Mouse (Mus musculus) CH12.LX (cell line): ENCODE measurements around the gene Ctnna2. TPM values are rescaled to one million over a fixed set of nuclear protein-coding genes. Genes with fewer than 3 reads are reported as not detected.

ENCODE experiments used
- DNase-seq: peaks from one replicate; pipeline ENCODE4 v3.0.0-alpha.2; 2013; ENCODE audit errors: extremely low read depth
- H3K27ac ChIP-seq: 2 replicates; pipeline ENCODE4 v1.5.1; 2012; ENCODE audit warnings: low read depth, mild to moderate bottlenecking, control low read depth, moderate library complexity; ENCODE audit not compliant: insufficient read depth
- H3K27me3 ChIP-seq: replicated peaks from 2 replicates; pipeline ENCODE3; 2012; ENCODE audit warnings: inconsistent platforms
- H3K36me3 ChIP-seq, 2 experiments: replicated peaks in 1 of 2; 2 replicates each; pipeline versions ENCODE3 to v1.6.1; 2012; ENCODE audit warnings: inconsistent platforms in 1 of 2, low read length in 1 of 2, mild to moderate bottlenecking in 1 of 2, mixed read lengths in 1 of 2, moderate library complexity in 1 of 2; ENCODE audit not compliant: control insufficient read depth in 1 of 2, insufficient read depth in 1 of 2
- H3K4me1 ChIP-seq, 2 experiments: 2 replicates each; pipeline ENCODE4 v1.6.1; 2012; ENCODE audit warnings: inconsistent platforms in 1 of 2, moderate library complexity in 1 of 2; ENCODE audit not compliant: insufficient read depth in 2 of 2, control insufficient read depth in 1 of 2
- H3K4me2 ChIP-seq: 2 replicates; pipeline ENCODE4 v1.6.1; 2012; ENCODE audit warnings: low read depth, mild to moderate bottlenecking, control low read depth; ENCODE audit not compliant: poor library complexity, insufficient read depth, severe bottlenecking
- H3K4me3 ChIP-seq, 3 experiments: fragments of 150-350 bp in 1 of 3; sonication (generic) in 1 of 3; replicated peaks in 1 of 3; 2 replicates each; pipeline versions ENCODE3 to v1.5.1; 2011 to 2012; ENCODE audit warnings: low read depth in 2 of 3, low read length in 2 of 3, mild to moderate bottlenecking in 2 of 3, moderate library complexity in 2 of 3, control low read depth in 1 of 3, improper control_type of control experiment in 1 of 3, inconsistent platforms in 1 of 3, mixed read lengths in 1 of 3; ENCODE audit not compliant: poor library complexity in 1 of 3
- H3K79me2 ChIP-seq: replicated peaks from 2 replicates; pipeline ENCODE4 v1.6.1; 2012; ENCODE audit warnings: mild to moderate bottlenecking, moderate library complexity; ENCODE audit not compliant: control insufficient read depth, poor library complexity, insufficient read depth, severe bottlenecking; ENCODE audit errors: extremely low read depth
- H3K9ac ChIP-seq: 2 replicates; pipeline ENCODE4 v1.6.1; 2012; ENCODE audit warnings: low read depth, mild to moderate bottlenecking, control low read depth, moderate library complexity; ENCODE audit not compliant: insufficient read depth
- H3K9me3 ChIP-seq: replicated peaks from 2 replicates; pipeline ENCODE3; 2012; ENCODE audit warnings: low read length, inconsistent platforms, mixed read lengths
- BHLHE40 ChIP-seq: IDR thresholded peaks from 2 replicates; pipeline ENCODE4 v1.6.1; 2011; ENCODE audit warnings: mild to moderate bottlenecking, low read depth, low read length, improper control_type of control experiment
- CHD1 ChIP-seq: IDR thresholded peaks from 2 replicates; pipeline ENCODE4 v1.6.1; 2012; ENCODE audit warnings: low read depth, low read length, improper control_type of control experiment, inconsistent platforms
- CHD2 ChIP-seq: IDR thresholded peaks from 2 replicates; pipeline ENCODE4 v1.6.1; 2011; ENCODE audit warnings: low read length, improper control_type of control experiment
- CTCF ChIP-seq, 2 experiments: IDR thresholded peaks in 1 of 2; conservative IDR thresholded peaks in 1 of 2; 2 replicates each; pipeline ENCODE4 v1.5.1; 2011 to 2012; ENCODE audit warnings: low read depth in 2 of 2, low read length in 2 of 2, improper control_type of control experiment in 1 of 2, inconsistent platforms in 1 of 2, mild to moderate bottlenecking in 1 of 2, moderate library complexity in 1 of 2
- EP300 ChIP-seq: IDR thresholded peaks from 2 replicates; pipeline ENCODE4 v1.6.1; 2011; ENCODE audit warnings: low read length, improper control_type of control experiment
- ETS1 ChIP-seq: conservative IDR thresholded peaks from 2 replicates; pipeline ENCODE4 v1.6.1; 2012; ENCODE audit warnings: low read depth, mild to moderate bottlenecking, inconsistent platforms, low read length, improper control_type of control experiment, moderate library complexity
- GABPA ChIP-seq: IDR thresholded peaks from 2 replicates; pipeline ENCODE4 v1.6.1; 2012; ENCODE audit warnings: low read depth, low read length, improper control_type of control experiment, inconsistent platforms; ENCODE audit not compliant: insufficient replicate concordance
- JUN ChIP-seq: IDR thresholded peaks from 2 replicates; pipeline ENCODE4 v1.6.1; 2011; ENCODE audit warnings: low read depth, mild to moderate bottlenecking, low read length, improper control_type of control experiment, moderate library complexity; ENCODE audit not compliant: insufficient read depth
- JUND ChIP-seq: conservative IDR thresholded peaks from 2 replicates; pipeline ENCODE4 v1.6.1; 2011; ENCODE audit warnings: low read depth, low read length, improper control_type of control experiment
- KAT2A ChIP-seq: IDR thresholded peaks from 2 replicates; pipeline ENCODE4 v1.6.1; 2012; ENCODE audit warnings: low read length, improper control_type of control experiment, inconsistent platforms; ENCODE audit not compliant: insufficient replicate concordance
- MAFK ChIP-seq: IDR thresholded peaks from 2 replicates; pipeline ENCODE4 v1.6.1; 2011; ENCODE audit warnings: low read length, improper control_type of control experiment; ENCODE audit not compliant: insufficient replicate concordance
- MAX ChIP-seq: IDR thresholded peaks from 2 replicates; pipeline ENCODE4 v1.6.1; 2011; ENCODE audit warnings: low read length, improper control_type of control experiment
- MEF2A ChIP-seq: IDR thresholded peaks from 2 replicates; pipeline ENCODE4 v1.6.1; 2014; ENCODE audit warnings: low read depth, mild to moderate bottlenecking, inconsistent platforms, low read length, improper control_type of control experiment, borderline replicate concordance
- NRF1 ChIP-seq: IDR thresholded peaks from 2 replicates; pipeline ENCODE4 v1.6.1; 2014; ENCODE audit warnings: low read depth, mild to moderate bottlenecking, inconsistent platforms, low read length, improper control_type of control experiment, moderate library complexity
- PAX5 ChIP-seq: IDR thresholded peaks from 2 replicates; pipeline ENCODE4 v1.6.1; 2012; ENCODE audit warnings: low read length, inconsistent platforms, mixed read lengths
- POLR2A ChIP-seq: IDR thresholded peaks from 2 replicates; pipeline ENCODE4 v1.6.1; 2011; ENCODE audit warnings: low read depth, mild to moderate bottlenecking, improper control_type of control experiment, low read length
- POLR2AphosphoS2 ChIP-seq: IDR thresholded peaks from 2 replicates; pipeline ENCODE4 v1.6.1; 2011; ENCODE audit warnings: low read depth, low read length, improper control_type of control experiment
- RAD21 ChIP-seq: IDR thresholded peaks from 2 replicates; pipeline ENCODE4 v1.6.1; 2011; ENCODE audit warnings: low read depth, mild to moderate bottlenecking, low read length, improper control_type of control experiment, moderate library complexity
- RCOR1 ChIP-seq: conservative IDR thresholded peaks from 2 replicates; pipeline ENCODE4 v1.6.1; 2012; ENCODE audit warnings: low read depth, mild to moderate bottlenecking, inconsistent platforms, low read length, improper control_type of control experiment
- SIN3A ChIP-seq: IDR thresholded peaks from 2 replicates; pipeline ENCODE4 v1.6.1; 2012; ENCODE audit warnings: low read length, improper control_type of control experiment, inconsistent platforms
- USF1 ChIP-seq: IDR thresholded peaks from 2 replicates; pipeline ENCODE4 v1.6.1; 2014; ENCODE audit warnings: low read depth, mild to moderate bottlenecking, inconsistent platforms, low read length, improper control_type of control experiment
- USF2 ChIP-seq: conservative IDR thresholded peaks from 2 replicates; pipeline ENCODE4 v1.6.1; 2011; ENCODE audit warnings: low read depth, low read length, improper control_type of control experiment
- ZC3H11A ChIP-seq: IDR thresholded peaks from 2 replicates; pipeline ENCODE4 v1.6.1; 2012; ENCODE audit warnings: low read depth, mild to moderate bottlenecking, inconsistent platforms, low read length, improper control_type of control experiment
- ZKSCAN1 ChIP-seq: IDR thresholded peaks from 2 replicates; pipeline ENCODE4 v1.6.1; 2012; ENCODE audit warnings: low read depth, inconsistent platforms, low read length, improper control_type of control experiment, borderline replicate concordance
- ZNF384 ChIP-seq: IDR thresholded peaks from 2 replicates; pipeline ENCODE4 v1.6.1; 2012; ENCODE audit warnings: low read depth, low read length, improper control_type of control experiment, inconsistent platforms
- dilution Hi-C: fragments of 300-500 bp; cut with MboI; formaldehyde crosslinking; loops from 2 replicates; pipeline ENCODE4 v1.14.3; 2020; ENCODE audit warnings: low sequenced_read_pairs; ENCODE audit not compliant: extremely low pct_unique_long_range_greater_than_20kb, extremely low pct_ligation_motif_present
- in situ Hi-C: fragments of 300-500 bp; cut with MboI; formaldehyde crosslinking; loops from 3 replicates; pipeline ENCODE4 v1.14.3; 2019; ENCODE audit warnings: low sequenced_read_pairs, low pct_ligation_motif_present, low pct_unique_long_range_greater_than_20kb, mixed read lengths
- polyA plus RNA-seq: library from polyadenylated mRNA; unstranded; fragments of >175 nt; gene quantifications from 2 replicates; pipeline ENCODE4 v1.2.1, GENCODE M21; 2012; ENCODE audit warnings: low read depth; ENCODE audit not compliant: insufficient read length
- total RNA-seq, 2 experiments: library from RNA; depleted of rRNA; stranded (reverse); fragments of 300-350 nt in 1 of 2; fragments of >200 nt in 1 of 2; gene quantifications; 2 replicates each; pipeline ENCODE4 v1.2.3; 2012 to 2014

The Ctnna2 gene
- total and polyA plus RNA-seq, 3 experiments = not detected

GRCm38 (mm10) chr6:77599244-77599643 is 380.3 kb downstream of the Ctnna2 start:
- in situ Hi-C loops = no loop called here

GRCm38 (mm10) chr6:77582568-77582967 is 396.9 kb downstream of the Ctnna2 start:
- H3K79me2 ChIP-seq = no peaks in the 10 kb centered on the region
- no peak overlapping the region for H3K27ac ChIP-seq
- no peak overlapping the region for H3K9ac ChIP-seq
- no peak for DNase-seq
- H3K4me3 ChIP-seq = no peak overlapping the region
- in situ Hi-C loops = no loop called here
- no peak overlapping the region for H3K4me2 ChIP-seq
- H3K36me3 ChIP-seq = no peaks in the 10 kb centered on the region
- H3K27me3 ChIP-seq = no peaks in the 10 kb centered on the region
- H3K9me3 ChIP-seq = peaks cover 44% of the 10 kb centered on the region
- H3K4me1 ChIP-seq = no peaks in the 10 kb centered on the region
- dilution Hi-C loops = no loop called here
- no peak for TF ChIP-seq EP300
- TF ChIP-seq ZC3H11A = no peak
- TF ChIP-seq MAX = no peak
- TF ChIP-seq, all 38 proteins: peak for 0

More at GRCm38 (mm10) chr6:77599244-77599643, 380.3 kb downstream of the Ctnna2 start:
- H3K4me3 ChIP-seq = no peak overlapping the region
- no peaks in the 10 kb centered on the region for H3K4me1 ChIP-seq
- H3K79me2 ChIP-seq = no peaks in the 10 kb centered on the region
- DNase-seq = no peak
- TF ChIP-seq ETS1 (no peak), NRF1 (no peak), ZKSCAN1 (no peak), GABPA (no peak), JUND (no peak), USF2 (no peak), KAT2A (no peak), CHD2 (no peak), MAFK (no peak), EP300 (no peak)
- no peak overlapping the region for H3K4me2 ChIP-seq
- peaks cover 51% of the 10 kb centered on the region for H3K9me3 ChIP-seq
- no peaks in the 10 kb centered on the region for H3K36me3 ChIP-seq
- no peak overlapping the region for H3K9ac ChIP-seq
- H3K27ac ChIP-seq = no peak overlapping the region
- no peaks in the 10 kb centered on the region for H3K27me3 ChIP-seq
- dilution Hi-C loops = no loop called here

GRCm38 (mm10) chr6:77580926-77581325 is 398.6 kb downstream of the Ctnna2 start:
- H3K4me2 ChIP-seq = no peak overlapping the region
- H3K27ac ChIP-seq = no peak overlapping the region
- H3K79me2 ChIP-seq = no peaks in the 10 kb centered on the region
- no peaks in the 10 kb centered on the region for H3K27me3 ChIP-seq
- no peak overlapping the region for H3K9ac ChIP-seq
- TF ChIP-seq SIN3A = no peak
- no peak for TF ChIP-seq ZKSCAN1
- no peak for TF ChIP-seq CHD1
- no peak for TF ChIP-seq CTCF (conservative IDR thresholded peaks at IDR 0.05 in 1 of 2, IDR thresholded peaks at IDR 0.05 in 1 of 2; ENCODE audit: low read depth in 2 of 2, low read length in 2 of 2)
- no peak for TF ChIP-seq MAFK
- no peak for TF ChIP-seq RAD21
- no peak for TF ChIP-seq MEF2A
- no peak for TF ChIP-seq ZNF384
- no peak for TF ChIP-seq PAX5
- TF ChIP-seq JUN = no peak
- TF ChIP-seq POLR2AphosphoS2 = no peak
- no peak for TF ChIP-seq EP300
- no peak for TF ChIP-seq RCOR1
- no peak for TF ChIP-seq POLR2A
- no peak for TF ChIP-seq BHLHE40
- no peak for TF ChIP-seq MAX
- TF ChIP-seq USF1 = no peak
- TF ChIP-seq NRF1 = no peak
- no peak for TF ChIP-seq ZC3H11A
- TF ChIP-seq, all 38 proteins: peak for 0
- dilution Hi-C loops = no loop called here
- Histone ChIP-seq H3K4me1 (no peaks in the 10 kb centered on the region), H3K4me3 (no peak overlapping the region), H3K9me3 (peaks cover 46% of the 10 kb centered on the region), H3K36me3 (no peaks in the 10 kb centered on the region)
- no peak for DNase-seq
- in situ Hi-C loops = no loop called here
